Mouse (Mus musculus): ENCODE data around the gene Smarcd2. TPM values are rescaled to one million over a fixed set of nuclear protein-coding genes. Genes with fewer than 3 reads are reported as not detected.
A peak's percentile ranks its signal among the peaks of the same experiment; 100 is the strongest.

Gene Smarcd2
- 10 to 100 TPM; 17.7 to 21.5 TPM for total RNA-seq (2021)

GRCm38 (mm10) chr11:106272644-106273310, at the start of gene Smarcd2:
TSS of gene Smarcd2 (minus strand) at chr11:106272972.
- intact Hi-C loops (cut with DNase I) = loop anchor here (2.0 to 10.0 kb wide), 4 partner anchors 16 to 342 kb away; partner anchors contain the start of genes Ccdc47, Ddx42, Ftsj3 and Psmc5

GRCm38 (mm10) chr11:106318406-106319366, 45.9 kb upstream of the Smarcd2 start:
- intact Hi-C loops (cut with DNase I) = no loop called here
- DNase-seq (ENCODE audit: low spot score) = no peak

More at GRCm38 (mm10) chr11:106272644-106273310, at the start of gene Smarcd2:
- DNase-seq (ENCODE audit: low spot score) = peak; percentile 100

- intact Hi-C loops (cut with DNase I) = no loop called here
Observed at GRCm38 (mm10) chr11:106317801-106318200, 45.0 kb upstream of the Smarcd2 start.

GRCm38 (mm10) chr11:106316416-106316815, 43.6 kb upstream of the Smarcd2 start:
- no peak for DNase-seq (ENCODE audit: low spot score)
- intact Hi-C loops (cut with DNase I) = no loop called here

More at GRCm38 (mm10) chr11:106317801-106318200, 45.0 kb upstream of the Smarcd2 start:
- no peak for DNase-seq (ENCODE audit: low spot score)

GRCm38 (mm10) chr11:106314333-106314812, 41.6 kb upstream of the Smarcd2 start, which contains the start of gene Cd79b:
TSS of gene Cd79b (minus strand) at chr11:106314762.
- DNase-seq (ENCODE audit: low spot score) = no peak
- intact Hi-C loops (cut with DNase I) = no loop called here

GRCm38 (mm10) chr11:106313533-106313932, 40.8 kb upstream of the Smarcd2 start:
- no peak for DNase-seq (ENCODE audit: low spot score)
- intact Hi-C loops (cut with DNase I) = no loop called here

GRCm38 (mm10) chr11:106310123-106310522, 37.4 kb upstream of the Smarcd2 start:
- no peak for DNase-seq (ENCODE audit: low spot score)

GRCm38 (mm10) chr11:106308162-106308561, 35.4 kb upstream of the Smarcd2 start:
- intact Hi-C loops (cut with DNase I) = no loop called here
- DNase-seq (ENCODE audit: low spot score) = no peak

More at GRCm38 (mm10) chr11:106310123-106310522, 37.4 kb upstream of the Smarcd2 start:
- intact Hi-C loops (cut with DNase I) = no loop called here

- intact Hi-C loops (cut with DNase I) = no loop called here
- DNase-seq (ENCODE audit: low spot score) = no peak
Observed at GRCm38 (mm10) chr11:106307432-106307831, 34.7 kb upstream of the Smarcd2 start.

- no peak for DNase-seq (ENCODE audit: low spot score)
- intact Hi-C loops (cut with DNase I) = no loop called here
Observed at GRCm38 (mm10) chr11:106306758-106307157, 34.0 kb upstream of the Smarcd2 start.

GRCm38 (mm10) chr11:106306065-106306385, 33.3 kb upstream of the Smarcd2 start:
- no peak for DNase-seq (ENCODE audit: low spot score)
- intact Hi-C loops (cut with DNase I) = no loop called here

- intact Hi-C loops (cut with DNase I) = no loop called here
- DNase-seq (ENCODE audit: low spot score) = no peak
Observed at GRCm38 (mm10) chr11:106305348-106306064, 32.7 kb upstream of the Smarcd2 start.

GRCm38 (mm10) chr11:106302634-106303033, 29.9 kb upstream of the Smarcd2 start:
- intact Hi-C loops (cut with DNase I) = loop anchor here (2.0 kb wide), 3 partner anchors 22 to 90 kb away; no protein-coding TSS in a partner anchor
- no peak for DNase-seq (ENCODE audit: low spot score)

GRCm38 (mm10) chr11:106301765-106302164, 29.0 kb upstream of the Smarcd2 start, which contains the start of gene Gh:
TSS of gene Gh (minus strand) at chr11:106301865.
- DNase-seq (ENCODE audit: low spot score) = no peak
- intact Hi-C loops (cut with DNase I) = loop anchor here (2.0 kb wide), 3 partner anchors 23 to 91 kb away; no protein-coding TSS in a partner anchor

GRCm38 (mm10) chr11:106291861-106292260, 19.1 kb upstream of the Smarcd2 start:
- intact Hi-C loops (cut with DNase I) = no loop called here
- DNase-seq (ENCODE audit: low spot score) = no peak

GRCm38 (mm10) chr11:106290376-106290775, 17.6 kb upstream of the Smarcd2 start:
- intact Hi-C loops (cut with DNase I) = no loop called here
- no peak for DNase-seq (ENCODE audit: low spot score)

- no peak for DNase-seq (ENCODE audit: low spot score)
- intact Hi-C loops (cut with DNase I) = no loop called here
Observed at GRCm38 (mm10) chr11:106289369-106289768, 16.6 kb upstream of the Smarcd2 start.

GRCm38 (mm10) chr11:106286987-106287386, 14.2 kb upstream of the Smarcd2 start:
- intact Hi-C loops (cut with DNase I) = no loop called here
- DNase-seq (ENCODE audit: low spot score) = no peak

- intact Hi-C loops (cut with DNase I) = no loop called here
Observed at GRCm38 (mm10) chr11:106286206-106286605, 13.4 kb upstream of the Smarcd2 start.

GRCm38 (mm10) chr11:106284126-106284525, 11.4 kb upstream of the Smarcd2 start:
- intact Hi-C loops (cut with DNase I) = no loop called here
- no peak for DNase-seq (ENCODE audit: low spot score)

More at GRCm38 (mm10) chr11:106286206-106286605, 13.4 kb upstream of the Smarcd2 start:
- DNase-seq (ENCODE audit: low spot score) = no peak
